Mouse (Mus musculus) neural tube, embryonic 14.5 days (tissue): Measurements from ENCODE around the gene Ikbke. TPM values are rescaled to one million over a fixed set of nuclear protein-coding genes. Genes with fewer than 3 reads are reported as not detected.

Experiments
- ATAC-seq: fragments of 200-750 bp; cut with Nextera tagmentation; 2 replicates; pipeline ENCODE4 v1.8.0; 2017; ENCODE audit warnings: low read depth, mild to moderate bottlenecking, moderate TSS enrichment, moderate library complexity
- H3K27ac ChIP-seq: fragments of 300-500 bp; sonication (generic); 2 replicates; pipeline ENCODE4 v1.5.1; 2014; ENCODE audit warnings: low read depth, mild to moderate bottlenecking, control low read depth, low read length, moderate library complexity, mixed read lengths
- H3K27me3 ChIP-seq: fragments of 300-500 bp; sonication (generic); 2 replicates; pipeline ENCODE4 v1.6.1; 2014; ENCODE audit warnings: low read length; ENCODE audit not compliant: control insufficient read depth, insufficient read depth
- H3K36me3 ChIP-seq: fragments of 300-500 bp; sonication (generic); 2 replicates; pipeline ENCODE4 v1.6.1; 2014; ENCODE audit warnings: low read length, mixed read lengths; ENCODE audit not compliant: control insufficient read depth, insufficient read depth
- H3K4me1 ChIP-seq: fragments of 300-500 bp; sonication (generic); 2 replicates; pipeline ENCODE4 v1.6.1; 2014; ENCODE audit warnings: low read length; ENCODE audit not compliant: control insufficient read depth, insufficient read depth
- H3K4me2 ChIP-seq: fragments of 300-500 bp; sonication (generic); 2 replicates; pipeline ENCODE4 v1.6.1; 2014; ENCODE audit warnings: mild to moderate bottlenecking, low read depth, low read length, control low read depth
- H3K4me3 ChIP-seq: fragments of 300-500 bp; sonication (generic); 2 replicates; pipeline ENCODE4 v1.5.1; 2014; ENCODE audit warnings: low read depth, low read length, control low read depth, mixed read lengths
- H3K9ac ChIP-seq: fragments of 300-500 bp; sonication (generic); replicated peaks from 2 replicates; pipeline ENCODE4 v1.6.1; 2014; ENCODE audit warnings: low read depth, mild to moderate bottlenecking, control low read depth, low read length, mixed read lengths
- H3K9me3 ChIP-seq: fragments of 300-500 bp; sonication (generic); 2 replicates; pipeline ENCODE4 v1.6.1; 2016; ENCODE audit warnings: low read length; ENCODE audit not compliant: control insufficient read depth
- WGBS: fragments of 180-500 bp; shearing (Covaris S2); extraction: QIAGEN DNeasy Blood & Tissue Kit; methylation state at CpG from one replicate; pipeline ENCODE4 v1.1.7; 2014; 5-methylcytosine and 5-hydroxymethylcytosine counted together
- polyA plus RNA-seq: library from polyadenylated mRNA; unstranded; fragments of >200 nt; fragmentation: Nextera tagmentation; extraction: Ambion mirVana; gene quantifications from 2 replicates; pipeline ENCODE4 v1.2.1, GENCODE M21; 2014

Ikbke gene
- polyA plus RNA-seq, 1 experiment from 2014 or later: 0.55 TPM

GRCm38 (mm10) chr1:131236077-131236476 lies 43.3 kb downstream of the Ikbke start:
- Histone ChIP-seq H3K27ac (no peak overlapping the region), H3K4me3 (no peak overlapping the region), H3K9ac (no peak overlapping the region), H3K4me2 (no peak overlapping the region), H3K4me1 (no peaks in the 10 kb centered on the region), H3K36me3 (no peaks in the 10 kb centered on the region), H3K27me3 (no peaks in the 10 kb centered on the region), H3K9me3 (no peaks in the 10 kb centered on the region)
- ATAC-seq: no peak
- 80% methylated on average over 7 of the region's 7 CpGs for WGBS

- Histone ChIP-seq H3K36me3 (no peaks in the 10 kb centered on the region), H3K27ac (no peak overlapping the region), H3K9me3 (no peaks in the 10 kb centered on the region), H3K4me1 (no peaks in the 10 kb centered on the region), H3K27me3 (no peaks in the 10 kb centered on the region), H3K4me3 (no peak overlapping the region), H3K4me2 (no peak overlapping the region), H3K9ac (no peak overlapping the region)
- 70% methylated on average over 12 of the region's 12 CpGs for WGBS
- no peak for ATAC-seq
Observed at GRCm38 (mm10) chr1:131233527-131233926, 45.9 kb downstream of the Ikbke start.

GRCm38 (mm10) chr1:131228659-131229058 lies 50.7 kb downstream of the Ikbke start:
- no peak for ATAC-seq
- H3K4me1 ChIP-seq: no peaks in the 10 kb centered on the region
- no peaks in the 10 kb centered on the region for H3K27me3 ChIP-seq
- H3K27ac ChIP-seq: no peak overlapping the region
- H3K9ac ChIP-seq: no peak overlapping the region
- no peaks in the 10 kb centered on the region for H3K36me3 ChIP-seq
- no peak overlapping the region for H3K4me2 ChIP-seq
- H3K4me3 ChIP-seq: no peak overlapping the region
- 93% methylated on average over 5 of the region's 5 CpGs for WGBS
- no peaks in the 10 kb centered on the region for H3K9me3 ChIP-seq

- Histone ChIP-seq H3K4me3 (no peak overlapping the region), H3K4me2 (no peak overlapping the region), H3K9me3 (no peaks in the 10 kb centered on the region), H3K4me1 (no peaks in the 10 kb centered on the region), H3K27me3 (no peaks in the 10 kb centered on the region), H3K27ac (no peak overlapping the region), H3K36me3 (no peaks in the 10 kb centered on the region), H3K9ac (no peak overlapping the region)
- WGBS: 72% methylated on average over 7 of the region's 7 CpGs
- no peak for ATAC-seq
Observed at GRCm38 (mm10) chr1:131228225-131228624, 51.2 kb downstream of the Ikbke start.

GRCm38 (mm10) chr1:131224848-131225471 lies 54.4 kb downstream of the Ikbke start:
- WGBS: 54% methylated on average over 12 of the region's 12 CpGs
- H3K9ac ChIP-seq: no peak overlapping the region
- no peak overlapping the region for H3K27ac ChIP-seq
- no peaks in the 10 kb centered on the region for H3K27me3 ChIP-seq
- H3K36me3 ChIP-seq: no peaks in the 10 kb centered on the region
- H3K4me1 ChIP-seq: no peaks in the 10 kb centered on the region
- H3K4me2 ChIP-seq: no peak overlapping the region
- ATAC-seq: peak; percentile 65; the same call in 1 of the 2 replicates
- H3K4me3 ChIP-seq: no peak overlapping the region
- H3K9me3 ChIP-seq: no peaks in the 10 kb centered on the region

- H3K9me3 ChIP-seq: no peaks in the 10 kb centered on the region
- no peak overlapping the region for H3K27ac ChIP-seq
- 86% methylated on average over 2 of the region's 2 CpGs for WGBS
- no peak overlapping the region for H3K4me2 ChIP-seq
- no peak overlapping the region for H3K4me3 ChIP-seq
- ATAC-seq: no peak
- no peaks in the 10 kb centered on the region for H3K36me3 ChIP-seq
- no peak overlapping the region for H3K9ac ChIP-seq
- no peaks in the 10 kb centered on the region for H3K4me1 ChIP-seq
- H3K27me3 ChIP-seq: no peaks in the 10 kb centered on the region
Observed at GRCm38 (mm10) chr1:131223345-131223744, 56.1 kb downstream of the Ikbke start.

GRCm38 (mm10) chr1:131221822-131222590 lies 57.4 kb downstream of the Ikbke start:
- 89% methylated on average over 13 of the region's 13 CpGs for WGBS
- Histone ChIP-seq H3K4me3 (no peak overlapping the region), H3K4me2 (no peak overlapping the region), H3K27me3 (no peaks in the 10 kb centered on the region), H3K9me3 (no peaks in the 10 kb centered on the region), H3K4me1 (no peaks in the 10 kb centered on the region), H3K9ac (no peak overlapping the region), H3K36me3 (no peaks in the 10 kb centered on the region), H3K27ac (no peak overlapping the region)
- no peak for ATAC-seq

GRCm38 (mm10) chr1:131218933-131219332 lies 60.5 kb downstream of the Ikbke start:
- Histone ChIP-seq H3K4me1 (no peaks in the 10 kb centered on the region), H3K4me3 (no peak overlapping the region), H3K27me3 (no peaks in the 10 kb centered on the region), H3K27ac (no peak overlapping the region), H3K4me2 (no peak overlapping the region), H3K9me3 (no peaks in the 10 kb centered on the region), H3K9ac (no peak overlapping the region), H3K36me3 (no peaks in the 10 kb centered on the region)
- 91% methylated on average over 11 of the region's 11 CpGs for WGBS
- ATAC-seq: no peak

- Histone ChIP-seq H3K4me1 (no peaks in the 10 kb centered on the region), H3K9me3 (no peaks in the 10 kb centered on the region), H3K4me3 (no peak overlapping the region), H3K27me3 (no peaks in the 10 kb centered on the region), H3K36me3 (no peaks in the 10 kb centered on the region), H3K4me2 (no peak overlapping the region), H3K9ac (no peak overlapping the region), H3K27ac (no peak overlapping the region)
- WGBS: 85% methylated on average over 6 of the region's 6 CpGs
- no peak for ATAC-seq
Observed at GRCm38 (mm10) chr1:131213361-131213760, 66.0 kb downstream of the Ikbke start.
